8 mouse cellular contexts compared by ENCODE assay signal in genomic region chr8:70659604-70660272, GRCm38 (mm10). TPM values are rescaled to one million over a fixed set of nuclear protein-coding genes. Genes with fewer than 3 reads are reported as not detected.
DNase-seq lines count a peak whose midpoint lies in the region; ATAC-seq lines count a peak whose summit lies in the region.

No protein-coding gene starts in this region.

- DNase-seq in adrenal gland, adult 18-20 months (ENCODE audit: low spot score in 2 of 2) = peak; percentile 91 to 92
- DNase-seq in embryo, embryonic 10.5 days (ENCODE audit: low spot score) = peak; percentile 98
- peak; percentile 93 for DNase-seq in gastrocnemius, postnatal 25 days
- peak; percentile 99 for DNase-seq in intestine, embryonic 14.5 days (ENCODE audit: low spot score)
- peak; percentile 46 to 82 for DNase-seq in left cerebral cortex, postnatal 14 days (ENCODE audit: low spot score in 2 of 2)
- DNase-seq in right cerebral cortex, postnatal 25 days = peak; percentile 73
- DNase-seq in urinary bladder, postnatal 36 days (ENCODE audit: low spot score in 2 of 2) = peak; percentile 81 to 90

- intact Hi-C loops in left cerebral cortex, postnatal 14 days (cut with DNase I) = loop anchor here (5.0 kb wide), 1 partner anchor 47 kb away; no protein-coding TSS in a partner anchor

- no peaks in the 10 kb centered on the region for H3K9me3 ChIP-seq in intestine, embryonic 14.5 days (ENCODE audit: control insufficient read depth, low read length)

- peak overlapping the region; percentile 78 for H3K4me3 ChIP-seq in intestine, embryonic 14.5 days (ENCODE audit: low read depth, low read length)

- peak overlapping the region; percentile 62 for H3K27ac ChIP-seq in intestine, embryonic 14.5 days (ENCODE audit: low read depth)

- no peaks in the 10 kb centered on the region for H3K27me3 ChIP-seq in intestine, embryonic 14.5 days (replicated peaks; ENCODE audit: control insufficient read depth, insufficient read depth, low read length)

- 1% methylated on average over 44 of the region's 44 CpGs for WGBS in intestine, embryonic 14.5 days

- peak; percentile 97 for ATAC-seq in intestine, embryonic 14.5 days (replicated peaks; ENCODE audit: low FRiP score, low TSS enrichment, low read depth)
- peak; percentile 78 for ATAC-seq in megakaryocyte-erythroid progenitor cell, adult 5-6 weeks (replicated peaks; ENCODE audit: low FRiP score, low TSS enrichment, poor library complexity, severe bottlenecking)

- peaks cover 29% of the 10 kb centered on the region for H3K36me3 ChIP-seq in intestine, embryonic 14.5 days (ENCODE audit: control insufficient read depth, insufficient read depth, low read length)

- H3K4me1 ChIP-seq in intestine, embryonic 14.5 days (replicated peaks; ENCODE audit: control insufficient read depth, insufficient read depth, low read length) = peaks cover 18% of the 10 kb centered on the region

- H3K9ac ChIP-seq in intestine, embryonic 14.5 days (ENCODE audit: low read length) = peak overlapping the region; percentile 75

- peak overlapping the region; percentile 97 for H3K4me2 ChIP-seq in intestine, embryonic 14.5 days (ENCODE audit: low read length)

RNA-seq across cellular contexts. Expression of gene Pgpep1, which starts 0.5 kb away (rescaled TPM):
- 100 to 1,000 TPM; 101 to 153 TPM for total RNA-seq in adrenal gland, adult 18-20 months (2021)
- total RNA-seq in gastrocnemius, postnatal 25 days (2021) = 10 to 100 TPM; 18.6 to 22.6 TPM
- polyA plus RNA-seq in intestine, embryonic 14.5 days (2014; fragmentation: Nextera tagmentation; extraction: Ambion mirVana) = 65.5 and 65.9 TPM in 2 replicates
- total RNA-seq in left cerebral cortex, postnatal 14 days (2021) = 10 to 100 TPM; 14.8 to 19.0 TPM
- 6.3 and 8.8 TPM in 2 replicates for total RNA-seq in megakaryocyte-erythroid progenitor cell, adult 5-6 weeks (2014; fragmentation: Nextera tagmentation)
- total RNA-seq in megakaryocyte-erythroid progenitor cell, adult 5-6 weeks (2017) = 4.6 and 5.1 TPM in 2 replicates

RNA-seq across cellular contexts. Expression of gene Lsm4, which starts 13.3 kb away (rescaled TPM):
- 10 to 100 TPM; 73.2 to 75.9 TPM for total RNA-seq in adrenal gland, adult 18-20 months (2021)
- total RNA-seq in gastrocnemius, postnatal 25 days (2021) = 10 to 100 TPM; 57.7 to 66.0 TPM
- 290 and 307 TPM in 2 replicates for polyA plus RNA-seq in intestine, embryonic 14.5 days (2014; fragmentation: Nextera tagmentation; extraction: Ambion mirVana)
- total RNA-seq in left cerebral cortex, postnatal 14 days (2021) = 10 to 100 TPM; 64.3 to 69.7 TPM
- total RNA-seq in megakaryocyte-erythroid progenitor cell, adult 5-6 weeks (2014; fragmentation: Nextera tagmentation) = 286 and 287 TPM in 2 replicates
- total RNA-seq in megakaryocyte-erythroid progenitor cell, adult 5-6 weeks (2017) = 240 and 290 TPM in 2 replicates

RNA-seq across cellular contexts. Expression of gene Gdf15, which starts 27.5 kb away (rescaled TPM):
- total RNA-seq in adrenal gland, adult 18-20 months (2021) = 1 to 10 TPM; 2.2 to 6.4 TPM
- under 1 TPM in 1 of 2 experiments, not detected in 1; 0.33 TPM for total RNA-seq in gastrocnemius, postnatal 25 days (2021)
- polyA plus RNA-seq in intestine, embryonic 14.5 days (2014; fragmentation: Nextera tagmentation; extraction: Ambion mirVana) = 0.55 and 1.1 TPM in 2 replicates
- not detected for total RNA-seq in left cerebral cortex, postnatal 14 days (2021)
- total RNA-seq in megakaryocyte-erythroid progenitor cell, adult 5-6 weeks (2014; fragmentation: Nextera tagmentation) = not detected in 2 replicates
- not detected in 2 replicates for total RNA-seq in megakaryocyte-erythroid progenitor cell, adult 5-6 weeks (2017)

RNA-seq across cellular contexts. Expression of gene Jund, which starts 39.0 kb away (rescaled TPM):
- 100 to 1,000 TPM; 228 to 252 TPM for total RNA-seq in adrenal gland, adult 18-20 months (2021)
- 10 to 100 TPM; 54.5 to 68.6 TPM for total RNA-seq in gastrocnemius, postnatal 25 days (2021)
- 94.0 and 114 TPM in 2 replicates for polyA plus RNA-seq in intestine, embryonic 14.5 days (2014; fragmentation: Nextera tagmentation; extraction: Ambion mirVana)
- total RNA-seq in left cerebral cortex, postnatal 14 days (2021) = 100 to 1,000 TPM; 165 to 193 TPM
- 18.8 and 34.4 TPM in 2 replicates for total RNA-seq in megakaryocyte-erythroid progenitor cell, adult 5-6 weeks (2014; fragmentation: Nextera tagmentation)
- 44.8 and 48.7 TPM in 2 replicates for total RNA-seq in megakaryocyte-erythroid progenitor cell, adult 5-6 weeks (2017)

RNA-seq across cellular contexts. Expression of gene Iqcn, which starts 43.5 kb away (rescaled TPM):
- under 1 TPM in 1 of 2 experiments, not detected in 1; 0.10 TPM for total RNA-seq in adrenal gland, adult 18-20 months (2021)
- not detected for total RNA-seq in gastrocnemius, postnatal 25 days (2021)
- 0.05 TPM in 2 replicates for polyA plus RNA-seq in intestine, embryonic 14.5 days (2014; fragmentation: Nextera tagmentation; extraction: Ambion mirVana)
- under 1 TPM in 1 of 2 experiments, not detected in 1; 0.08 TPM for total RNA-seq in left cerebral cortex, postnatal 14 days (2021)
- not detected in 2 replicates for total RNA-seq in megakaryocyte-erythroid progenitor cell, adult 5-6 weeks (2014; fragmentation: Nextera tagmentation)
- total RNA-seq in megakaryocyte-erythroid progenitor cell, adult 5-6 weeks (2017) = not detected in 2 replicates

Comparison
In these comparisons a context has a peak if more than half of its experiments do, and no peak if none do; other contexts are left out.
1. Peak in every context shown above with its lines: DNase-seq, ATAC-seq, H3K4me3 ChIP-seq and H3K27ac ChIP-seq.
2. RNA of gene Pgpep1, which starts 0.5 kb away (total RNA-seq): 101 to 153 TPM in adrenal gland, adult 18-20 months; 18.6 to 22.6 TPM in gastrocnemius, postnatal 25 days, 14.8 to 19.0 TPM in left cerebral cortex, postnatal 14 days and 4.6 to 8.8 TPM in megakaryocyte-erythroid progenitor cell, adult 5-6 weeks; every median in the first group is over 4 times any median in the second.